Mouse (Mus musculus): ENCODE measurements around the gene 3110021N24Rik.

DNA sequence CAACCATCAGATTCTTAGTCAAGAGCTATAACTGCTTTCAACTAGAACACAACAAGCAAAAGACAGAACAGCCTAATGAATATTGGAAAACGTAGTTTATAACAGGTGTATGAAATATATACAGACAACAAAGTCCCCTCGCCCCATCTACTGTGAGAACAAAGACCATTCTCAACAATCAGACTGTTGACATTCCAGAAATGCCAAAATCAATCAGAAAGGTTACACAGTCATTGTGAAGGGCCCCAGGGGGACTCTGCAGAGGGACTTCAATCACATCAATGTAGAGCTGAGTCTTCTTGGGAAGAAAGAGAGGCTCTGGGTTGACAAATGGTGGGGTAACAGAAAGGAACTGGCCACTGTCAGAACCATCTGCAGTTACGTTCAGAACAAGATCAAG, 12.1 kb downstream of the 3110021N24Rik start:
- no peak for TF ChIP-seq EP300 (IDR thresholded peaks at IDR 0.05)
- no peak for TF ChIP-seq CTCF (IDR thresholded peaks at IDR 0.05)
